Mouse (Mus musculus) hindbrain, embryonic 15.5 days (tissue): ENCODE data around the gene Slc25a1. TPM values are rescaled to one million over a fixed set of nuclear protein-coding genes. Genes with fewer than 3 reads are reported as not detected.

Experiments
- ATAC-seq: fragments of 200-750 bp; cut with Nextera tagmentation; 2 replicates; pipeline ENCODE4 v1.8.0; 2017; ENCODE audit warnings: low read depth, moderate number of reproducible peaks, moderate TSS enrichment; ENCODE audit not compliant: low FRiP score
- H3K27ac ChIP-seq: fragments of 300-500 bp; sonication (generic); replicated peaks from 2 replicates; pipeline ENCODE4 v1.5.1; 2015; ENCODE audit warnings: mild to moderate bottlenecking, inconsistent platforms
- H3K27me3 ChIP-seq: fragments of 300-500 bp; sonication (generic); 2 replicates; pipeline ENCODE4 v1.6.1; 2015; ENCODE audit warnings: control low read depth, inconsistent platforms
- H3K36me3 ChIP-seq: fragments of 300-500 bp; sonication (generic); 2 replicates; pipeline ENCODE4 v1.6.1; 2015; ENCODE audit warnings: control low read depth, inconsistent platforms
- H3K4me1 ChIP-seq: fragments of 300-500 bp; sonication (generic); replicated peaks from 2 replicates; pipeline ENCODE4 v1.6.1; 2015; ENCODE audit warnings: control low read depth, inconsistent platforms
- H3K4me2 ChIP-seq: fragments of 300-500 bp; sonication (generic); 2 replicates; pipeline ENCODE4 v1.6.1; 2015; ENCODE audit warnings: moderate library complexity, mild to moderate bottlenecking, inconsistent platforms
- H3K4me3 ChIP-seq: fragments of 300-500 bp; sonication (generic); 2 replicates; pipeline ENCODE4 v1.5.1; 2015; ENCODE audit warnings: mild to moderate bottlenecking, inconsistent platforms
- H3K9ac ChIP-seq: fragments of 300-500 bp; sonication (generic); 2 replicates; pipeline ENCODE4 v1.6.1; 2015; ENCODE audit warnings: inconsistent platforms
- H3K9me3 ChIP-seq: fragments of 300-500 bp; sonication (generic); 2 replicates; pipeline ENCODE4 v1.6.1; 2016; ENCODE audit warnings: control low read depth, inconsistent platforms
- WGBS: fragments of 180-500 bp; shearing (Covaris S2); methylation state at CpG from one replicate; pipeline ENCODE4 v1.1.7; 2015; 5-methylcytosine and 5-hydroxymethylcytosine counted together
- polyA plus RNA-seq: library from polyadenylated mRNA; unstranded; fragments of >200 nt; fragmentation: Nextera tagmentation; extraction: Ambion mirVana; gene quantifications from 2 replicates; pipeline ENCODE4 v1.2.1, GENCODE M21; 2015

Slc25a1 gene
- polyA plus RNA-seq, 1 experiment from 2014 or later = 203 TPM

- H3K27me3 ChIP-seq = no peaks in the 10 kb centered on the region
- no peak for ATAC-seq
- no peak overlapping the region for H3K4me2 ChIP-seq
- H3K9me3 ChIP-seq = no peaks in the 10 kb centered on the region
- H3K27ac ChIP-seq = no peak overlapping the region
- peaks cover 23% of the 10 kb centered on the region for H3K4me1 ChIP-seq
- no peak overlapping the region for H3K9ac ChIP-seq
- H3K4me3 ChIP-seq = no peak overlapping the region
- no peaks in the 10 kb centered on the region for H3K36me3 ChIP-seq
Observed at GRCm38 (mm10) chr16:17882196-17882595, 45.8 kb downstream of the Slc25a1 start.

GRCm38 (mm10) chr16:17879571-17879970 lies 48.4 kb downstream of the Slc25a1 start:
- H3K27me3 ChIP-seq = no peaks in the 10 kb centered on the region
- no peak for ATAC-seq
- H3K9ac ChIP-seq = no peak overlapping the region
- no peak overlapping the region for H3K4me3 ChIP-seq
- H3K4me2 ChIP-seq = no peak overlapping the region
- no peak overlapping the region for H3K27ac ChIP-seq
- WGBS = 94% methylated on average over 4 of the region's 4 CpGs
- no peaks in the 10 kb centered on the region for H3K9me3 ChIP-seq
- H3K4me1 ChIP-seq = peaks cover 4% of the 10 kb centered on the region; the same call in 1 of the 2 replicates
- no peaks in the 10 kb centered on the region for H3K36me3 ChIP-seq

- Histone ChIP-seq H3K27me3 (no peaks in the 10 kb centered on the region), H3K9me3 (no peaks in the 10 kb centered on the region), H3K4me2 (no peak overlapping the region), H3K4me1 (no peaks in the 10 kb centered on the region), H3K36me3 (peaks cover 13% of the 10 kb centered on the region), H3K9ac (no peak overlapping the region), H3K27ac (no peak overlapping the region), H3K4me3 (no peak overlapping the region)
- 100% methylated on average over 1 of the region's 1 CpGs for WGBS
- no peak for ATAC-seq
Observed at GRCm38 (mm10) chr16:17876096-17876495, 51.9 kb downstream of the Slc25a1 start.

Other genes starting within 250 kb of the Slc25a1 start
- gene Med15, start 195.3 kb downstream of the Slc25a1 start, polyA plus RNA-seq = 45.7 and 54.2 TPM in 2 replicates
- gene Klhl22, start 168.6 kb downstream of the Slc25a1 start, polyA plus RNA-seq = 85.1 and 95.0 TPM in 2 replicates
- 2.0 and 2.3 TPM in 2 replicates for gene Scarf2, start 130.9 kb downstream of the Slc25a1 start, polyA plus RNA-seq
- 4.4 and 4.5 TPM in 2 replicates for gene B830017H08Rik, start 95.1 kb downstream of the Slc25a1 start, polyA plus RNA-seq
- gene Car15, start 89.9 kb downstream of the Slc25a1 start, polyA plus RNA-seq = 3.1 and 5.4 TPM in 2 replicates
- gene Gm20518, start 36.5 kb downstream of the Slc25a1 start, polyA plus RNA-seq = 0.31 and 0.33 TPM in 2 replicates
- gene Tssk1, start 34.0 kb downstream of the Slc25a1 start, polyA plus RNA-seq = 0.04 TPM in 2 replicates
- 106 and 111 TPM in 2 replicates for gene Dgcr2, start 29.7 kb downstream of the Slc25a1 start, polyA plus RNA-seq
- not detected in 2 replicates for gene Tssk2, start 29.6 kb downstream of the Slc25a1 start, polyA plus RNA-seq
- gene Ess2, start 16.9 kb downstream of the Slc25a1 start, polyA plus RNA-seq = 42.5 and 49.6 TPM in 2 replicates
- 1.1 and 1.2 TPM in 2 replicates for gene Gsc2, start 13.2 kb downstream of the Slc25a1 start, polyA plus RNA-seq
- not detected in 2 replicates for gene Vpreb2, start 52.2 kb upstream of the Slc25a1 start, polyA plus RNA-seq
- gene Dgcr6, start 124.6 kb upstream of the Slc25a1 start, polyA plus RNA-seq = 155 and 158 TPM in 2 replicates
- 4.3 and 4.9 TPM in 2 replicates for gene Prodh, start 162.0 kb upstream of the Slc25a1 start, polyA plus RNA-seq
- 24.7 and 25.5 TPM in 2 replicates for gene Rtn4r, start 199.4 kb upstream of the Slc25a1 start, polyA plus RNA-seq